Mouse (Mus musculus) liver, postnatal 0 days (tissue): ENCODE results near the gene St5. TPM values are rescaled to one million over a fixed set of nuclear protein-coding genes. Genes with fewer than 3 reads are reported as not detected.
A peak's percentile ranks its signal among the peaks of the same experiment; 100 is the strongest.

Source experiments
- ATAC-seq: fragments of 200-750 bp; cut with Nextera tagmentation; 2 replicates; pipeline ENCODE4 v1.8.0; 2017; ENCODE audit warnings: mild to moderate bottlenecking, moderate library complexity
- DNase-seq: peaks from one replicate; pipeline ENCODE4 v3.0.0-alpha.2; 2016
- H3K27ac ChIP-seq: fragments of 300-500 bp; sonication (generic); 2 replicates; pipeline ENCODE4 v1.5.1; 2014; ENCODE audit warnings: antibody characterized with exemption, moderate library complexity, mild to moderate bottlenecking, low read depth
- H3K27me3 ChIP-seq: fragments of 300-500 bp; sonication (generic); 2 replicates; pipeline ENCODE4 v1.6.1; 2014; ENCODE audit warnings: low read length, control low read depth, mixed read lengths; ENCODE audit not compliant: insufficient read depth
- H3K36me3 ChIP-seq: fragments of 300-500 bp; sonication (generic); replicated peaks from 2 replicates; pipeline ENCODE4 v1.6.1; 2014; ENCODE audit warnings: mild to moderate bottlenecking, control low read depth, low read length, moderate library complexity, mixed read lengths; ENCODE audit not compliant: insufficient read depth
- H3K4me1 ChIP-seq: fragments of 300-500 bp; sonication (generic); 2 replicates; pipeline ENCODE4 v1.6.1; 2014; ENCODE audit warnings: antibody characterized with exemption, mild to moderate bottlenecking, control low read depth; ENCODE audit not compliant: insufficient read depth
- H3K4me2 ChIP-seq: fragments of 300-500 bp; sonication (generic); 2 replicates; pipeline ENCODE4 v1.6.1; 2014; ENCODE audit warnings: low read depth, mild to moderate bottlenecking, low read length, moderate library complexity, mixed read lengths
- H3K4me3 ChIP-seq: fragments of 300-500 bp; sonication (generic); 2 replicates; pipeline ENCODE4 v1.5.1; 2014; ENCODE audit warnings: low read depth, low read length
- H3K9ac ChIP-seq: fragments of 300-500 bp; sonication (generic); replicated peaks from 2 replicates; pipeline ENCODE4 v1.6.1; 2014; ENCODE audit warnings: mild to moderate bottlenecking, moderate library complexity
- H3K9me3 ChIP-seq: fragments of 300-500 bp; sonication (generic); 2 replicates; pipeline ENCODE4 v1.6.1; 2016; ENCODE audit warnings: mild to moderate bottlenecking, control low read depth, low read length, mixed read lengths
- CTCF ChIP-seq: sonication (generic); IDR thresholded peaks from 2 replicates; pipeline ENCODE4 v1.5.1; 2016; ENCODE audit warnings: antibody characterized with exemption, low read depth
- EP300 ChIP-seq: IDR thresholded peaks from 2 replicates; pipeline ENCODE4 v1.6.1; 2016; ENCODE audit warnings: antibody characterized with exemption, low read depth, mild to moderate bottlenecking
- WGBS: fragments of 180-500 bp; shearing (Covaris S2); extraction: QIAGEN DNeasy Blood & Tissue Kit; methylation state at CpG from one replicate; pipeline ENCODE4 v1.1.7; 2014; ENCODE audit not compliant: insufficient replicate concordance; 5-methylcytosine and 5-hydroxymethylcytosine counted together
- polyA plus RNA-seq: library from polyadenylated mRNA; unstranded; fragments of >200 nt; fragmentation: Nextera tagmentation; extraction: Ambion mirVana; gene quantifications from 2 replicates; pipeline ENCODE4 v1.2.1, GENCODE M21; 2015

Gene St5
- polyA plus RNA-seq, 1 experiment from 2014 or later = 33.9 TPM

DNA sequence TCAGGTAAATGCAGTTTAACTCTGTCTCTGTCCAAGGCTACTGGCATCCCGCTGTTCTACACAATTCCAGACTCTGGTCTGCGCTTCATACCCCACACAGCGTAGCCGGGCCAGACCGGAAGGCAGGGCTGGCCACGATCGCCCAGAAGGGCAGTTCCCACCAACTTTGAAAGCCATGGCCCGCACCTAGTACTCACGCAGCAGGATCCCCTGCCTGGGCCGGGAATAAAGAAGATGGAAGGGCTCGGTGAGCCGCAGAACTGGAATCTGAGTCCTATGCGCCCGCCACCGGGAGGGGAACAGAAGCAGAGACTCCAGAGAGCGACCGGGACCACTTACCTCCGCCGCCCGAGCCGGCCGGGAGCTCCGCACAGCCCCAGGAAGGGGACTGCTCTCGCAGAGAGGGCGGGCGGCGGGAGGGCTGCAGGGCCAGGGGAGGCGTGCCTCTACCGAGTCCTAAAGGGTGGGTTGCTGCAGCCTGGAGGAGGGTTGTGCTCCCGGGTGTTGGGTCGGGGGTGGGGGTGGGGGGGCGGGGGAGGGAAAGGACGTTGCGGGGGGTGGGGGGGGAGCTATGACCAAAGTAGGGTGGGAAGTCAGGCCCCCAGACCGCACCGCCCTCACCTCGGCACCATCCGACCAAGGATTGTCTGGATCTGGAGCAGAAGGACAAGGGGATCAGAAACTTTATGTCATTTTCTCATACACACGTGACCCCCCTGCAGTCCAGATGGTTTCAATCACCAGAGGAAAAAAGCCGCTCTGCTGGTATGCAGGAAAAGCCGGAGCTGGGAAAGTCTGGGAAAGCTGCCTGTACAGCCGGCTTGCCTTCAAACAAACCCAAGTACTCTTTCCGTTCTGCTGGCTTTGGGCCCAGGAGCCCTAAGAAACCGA is 31.6 kb downstream of the St5 start:
- Histone ChIP-seq H3K4me2 (peak overlapping the region; percentile 95), H3K9me3 (no peaks in the 10 kb centered on the region), H3K4me1 (peaks cover 5% of the 10 kb centered on the region), H3K27ac (peak overlapping the region; percentile 71), H3K36me3 (no peaks in the 10 kb centered on the region), H3K9ac (peak overlapping the region; percentile 81), H3K27me3 (no peaks in the 10 kb centered on the region), H3K4me3 (peak overlapping the region; percentile 65)
- TF ChIP-seq CTCF (no peak), EP300 (no peak)
- ATAC-seq (peak; percentile 81), DNase-seq (peak; percentile 56)
- WGBS = 6% methylated on average over 35 of the region's 44 CpGs

DNA sequence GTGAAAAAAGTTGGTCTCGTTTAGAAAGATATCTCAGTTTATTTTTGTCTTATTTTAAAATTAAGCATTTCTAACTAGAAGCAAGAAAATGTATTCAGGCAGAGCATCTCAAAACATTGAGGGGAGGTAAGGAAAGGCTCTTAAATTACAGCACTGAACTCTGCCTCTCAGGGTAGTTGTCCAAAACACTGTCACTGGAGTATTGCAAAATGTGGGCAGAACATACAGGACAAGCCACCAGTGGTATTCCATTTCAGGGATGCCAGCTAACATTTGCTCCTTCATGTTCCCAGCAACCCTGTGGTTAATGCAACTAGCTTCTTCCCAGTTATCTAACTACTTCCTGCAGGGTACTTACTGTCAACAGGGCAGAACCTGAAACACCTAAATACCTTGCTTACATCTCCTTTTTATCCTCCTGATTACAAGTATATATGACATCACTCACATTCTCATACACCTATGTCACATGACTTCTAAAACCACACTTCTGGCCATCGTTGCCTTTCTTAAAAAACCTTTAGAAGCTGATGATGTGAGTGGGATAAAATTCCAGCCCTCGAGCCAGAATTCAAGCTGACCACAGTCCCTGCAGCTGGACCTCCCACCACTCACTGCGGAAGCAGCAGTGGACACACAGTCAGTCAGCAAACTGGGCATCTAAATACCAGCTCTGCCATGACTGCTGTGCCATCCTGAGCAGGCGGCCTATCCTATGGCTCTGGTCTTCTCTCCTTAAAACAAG is 33.8 kb downstream of the St5 start:
- WGBS = 70% methylated on average over 5 of the region's 5 CpGs
- no peaks in the 10 kb centered on the region for H3K36me3 ChIP-seq
- H3K9me3 ChIP-seq = no peaks in the 10 kb centered on the region
- H3K27me3 ChIP-seq = no peaks in the 10 kb centered on the region
- TF ChIP-seq CTCF (no peak), EP300 (no peak)
- H3K4me2 ChIP-seq = 0 out of 2 replicates have a peak overlapping the region, but pooled peaks have one; percentile 5
- DNase-seq (no peak), ATAC-seq (no peak)
- no peak overlapping the region for H3K27ac ChIP-seq
- H3K4me3 ChIP-seq = no peak overlapping the region
- no peak overlapping the region for H3K9ac ChIP-seq
- peaks cover 5% of the 10 kb centered on the region for H3K4me1 ChIP-seq

DNA sequence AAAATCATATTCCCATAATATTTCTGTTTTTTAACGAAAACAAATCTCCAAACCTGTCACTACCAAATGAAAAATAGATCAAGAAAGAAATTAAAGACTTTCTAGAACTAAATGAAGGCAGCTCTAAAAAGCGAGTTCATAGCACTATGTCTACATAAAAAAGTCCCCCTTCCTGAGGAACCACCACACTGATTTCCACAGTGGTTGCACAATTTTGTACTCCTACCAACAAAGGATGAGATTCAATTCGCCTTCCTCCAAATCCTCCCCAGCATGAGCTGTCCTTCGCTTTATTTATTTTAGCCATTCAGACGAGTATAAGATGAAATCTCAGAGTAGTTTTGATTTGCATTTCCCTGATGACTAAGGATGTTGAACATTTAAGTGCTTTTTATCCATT is 36.7 kb downstream of the St5 start:
- no peaks in the 10 kb centered on the region for H3K36me3 ChIP-seq
- no peaks in the 10 kb centered on the region for H3K27me3 ChIP-seq
- 65% methylated on average over 5 of the region's 5 CpGs for WGBS
- H3K27ac ChIP-seq = no peak overlapping the region
- no peak overlapping the region for H3K4me3 ChIP-seq
- peaks cover 5% of the 10 kb centered on the region for H3K4me1 ChIP-seq
- no peak for TF ChIP-seq EP300
- ATAC-seq (no peak), DNase-seq (no peak)
- no peaks in the 10 kb centered on the region for H3K9me3 ChIP-seq
- H3K9ac ChIP-seq = no peak overlapping the region
- no peak overlapping the region for H3K4me2 ChIP-seq

DNA sequence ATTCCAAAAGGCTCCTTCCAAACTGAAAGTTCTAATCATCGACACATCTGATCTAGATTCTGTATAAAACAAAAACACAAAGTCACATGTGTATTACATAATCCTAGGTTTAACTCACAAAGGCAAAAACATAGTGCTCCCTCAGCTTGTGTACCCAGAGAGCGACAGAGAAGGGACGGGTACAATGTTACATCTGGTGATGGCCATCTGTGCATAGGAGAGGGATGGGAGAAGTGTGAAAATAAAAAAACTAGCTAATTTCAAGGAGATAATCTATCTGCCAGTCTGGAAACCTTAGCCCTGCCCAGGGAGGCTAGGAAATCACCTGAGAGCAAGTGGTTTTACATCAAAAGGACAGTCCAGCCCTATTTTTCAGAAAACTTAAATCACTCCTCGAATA is 40.8 kb downstream of the St5 start:
- Histone ChIP-seq H3K9ac (no peak overlapping the region), H3K9me3 (no peaks in the 10 kb centered on the region), H3K4me1 (peaks cover 8% of the 10 kb centered on the region; the same call in 1 of the 2 replicates), H3K27ac (no peak overlapping the region), H3K4me2 (no peak overlapping the region), H3K4me3 (no peak overlapping the region), H3K27me3 (no peaks in the 10 kb centered on the region), H3K36me3 (no peaks in the 10 kb centered on the region)
- ATAC-seq = no peak
- 79% methylated on average over 4 of the region's 4 CpGs for WGBS
- no peak for DNase-seq
- TF ChIP-seq EP300 = no peak
- TF ChIP-seq CTCF = no peak

DNA sequence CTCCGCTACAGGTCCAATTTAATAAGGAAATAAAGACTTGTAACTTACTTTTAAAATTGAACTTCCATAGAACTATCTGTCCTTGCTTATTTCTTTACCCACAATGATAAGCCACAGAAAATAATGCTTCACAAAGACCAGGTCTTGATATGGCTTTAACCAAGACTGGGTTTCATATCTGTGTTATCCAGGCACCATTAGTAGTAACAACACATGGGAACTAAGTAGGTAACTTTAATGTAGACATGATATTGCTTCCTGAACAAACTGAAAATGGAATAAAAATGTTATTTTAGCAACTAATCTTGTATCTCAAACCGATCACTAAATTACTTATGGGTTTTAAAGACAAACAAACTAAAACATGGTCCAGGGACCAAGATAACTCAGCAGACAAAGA is 44.1 kb downstream of the St5 start:
- Histone ChIP-seq H3K9me3 (no peaks in the 10 kb centered on the region), H3K9ac (no peak overlapping the region), H3K27me3 (no peaks in the 10 kb centered on the region), H3K4me2 (no peak overlapping the region), H3K27ac (no peak overlapping the region), H3K4me3 (no peak overlapping the region), H3K4me1 (peaks cover 8% of the 10 kb centered on the region; the same call in 1 of the 2 replicates), H3K36me3 (no peaks in the 10 kb centered on the region)
- no peak for ATAC-seq
- no peak for TF ChIP-seq CTCF
- TF ChIP-seq EP300 = no peak
- 57% methylated on average over 2 of the region's 2 CpGs for WGBS
- DNase-seq = no peak

DNA sequence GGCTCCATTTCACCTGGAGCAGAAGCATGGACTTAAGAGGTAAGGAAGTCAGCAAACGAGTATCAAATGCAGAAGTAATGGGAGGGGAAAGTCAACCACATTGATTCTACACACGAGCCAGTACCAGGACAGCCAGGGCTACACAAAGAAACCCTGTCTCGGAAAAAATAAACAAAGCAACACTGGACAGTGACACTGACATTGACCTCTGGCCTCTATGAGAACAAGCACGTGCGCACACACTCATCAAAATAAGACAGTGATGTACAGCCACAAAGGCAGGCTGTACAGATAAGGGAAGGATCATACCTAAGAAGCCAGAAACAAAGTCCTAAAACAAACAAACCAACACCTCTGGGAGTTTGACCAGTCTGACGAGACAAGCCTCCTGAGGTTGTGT is 45.5 kb downstream of the St5 start:
- no peak overlapping the region for H3K9ac ChIP-seq
- WGBS = 28% methylated on average over 6 of the region's 6 CpGs
- no peaks in the 10 kb centered on the region for H3K27me3 ChIP-seq
- H3K27ac ChIP-seq = no peak overlapping the region
- no peak overlapping the region for H3K4me2 ChIP-seq
- no peak overlapping the region for H3K4me3 ChIP-seq
- no peak for TF ChIP-seq EP300
- no peak for TF ChIP-seq CTCF
- H3K4me1 ChIP-seq = peaks cover 11% of the 10 kb centered on the region; the same call in 1 of the 2 replicates
- ATAC-seq (peak; percentile 68; the same call in 1 of the 2 replicates), DNase-seq (no peak)
- no peaks in the 10 kb centered on the region for H3K36me3 ChIP-seq
- H3K9me3 ChIP-seq = no peaks in the 10 kb centered on the region
